Mouse (Mus musculus): ENCODE measurements around the gene Zfp541.

DNA sequence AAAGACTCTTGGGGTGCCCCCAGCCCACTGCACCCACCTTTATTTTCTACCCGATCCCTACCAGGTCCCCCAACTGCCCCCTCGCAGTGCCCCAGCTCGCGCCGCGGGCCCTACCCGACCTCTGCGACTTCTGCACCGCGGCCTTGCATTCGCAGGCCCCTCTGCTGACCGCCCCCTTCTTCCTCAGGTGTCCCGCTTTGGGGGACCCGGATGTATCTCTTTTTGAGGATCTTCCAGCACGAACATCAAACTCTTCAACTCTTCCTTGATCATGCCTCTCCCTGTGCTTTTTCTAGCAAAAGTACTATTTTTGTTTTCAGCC is 446 bp downstream of the Zfp541 start:
- TF ChIP-seq POLR2A (IDR thresholded peaks at IDR 0.05; ENCODE audit: borderline replicate concordance, control insufficient read depth, low read depth, low read length) (no peak), CTCF (IDR thresholded peaks at IDR 0.05; ENCODE audit: control insufficient read depth, insufficient read depth, low read length) (no peak)
